Comparison of ENCODE assay signal across 8 mouse cellular contexts in the genomic region with DNA sequence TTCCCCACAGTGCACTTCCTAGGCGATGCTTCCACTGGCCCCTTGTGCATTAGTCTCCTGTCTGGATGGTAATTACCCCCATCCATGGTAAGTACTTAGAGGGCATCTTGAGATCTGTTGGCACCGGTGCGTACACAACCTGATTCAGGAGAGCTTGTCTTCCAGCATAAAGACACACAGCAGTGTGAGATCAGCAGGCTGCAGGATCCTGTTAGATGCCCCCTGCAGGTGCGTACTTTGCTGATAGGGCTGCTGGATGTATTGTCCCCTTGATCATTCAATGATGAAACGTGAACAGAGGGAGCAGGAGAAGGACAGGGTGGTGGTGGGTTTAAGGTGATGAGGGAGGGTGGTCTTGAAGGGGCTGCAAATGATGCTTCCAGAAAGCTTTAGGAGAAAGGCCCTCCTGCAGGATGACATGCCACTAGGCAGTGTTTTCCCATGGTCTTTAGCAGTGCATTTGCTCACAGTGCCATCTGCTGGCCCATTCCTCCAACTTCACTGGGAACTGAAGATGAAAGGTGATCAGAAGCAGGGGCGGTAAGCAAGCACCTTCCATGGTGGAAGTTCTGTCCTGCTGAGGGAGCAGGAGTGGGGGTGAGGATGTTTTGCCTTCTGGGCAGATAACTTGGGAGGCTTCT.
DNase-seq lines count a peak whose midpoint lies in the region; ATAC-seq and TF ChIP-seq lines count a peak whose summit lies in the region.
"Not testable (repeated sequence)": the region's sequence is repeated elsewhere in the genome, so short reads cannot be mapped to it uniquely, and the experiment has no call there.

No protein-coding gene starts in this region.

- not testable (repeated sequence) for TF ChIP-seq POLR2A in heart, adult 2 months (IDR thresholded peaks at IDR 0.05; ENCODE audit: insufficient read depth, low read depth, low read length)

- H3K4me3 ChIP-seq in forebrain, embryonic 12.5 days (replicated peaks); heart, adult 2 months; hindbrain, embryonic 16.5 days (ENCODE audit: low read length); kidney, postnatal 0 days (replicated peaks; ENCODE audit: low read depth, low read length); stomach, embryonic 14.5 days (ENCODE audit: low read depth, low read length): not testable (repeated sequence)

- 50% methylated on average over 5 of the region's 6 CpGs for WGBS in forebrain, embryonic 12.5 days
- 62% methylated on average over 5 of the region's 6 CpGs for WGBS in heart, adult 2 months
- WGBS in hindbrain, embryonic 16.5 days, result 51% methylated on average over 5 of the region's 6 CpGs
- WGBS in kidney, postnatal 0 days, result 51% methylated on average over 5 of the region's 6 CpGs
- WGBS in stomach, embryonic 14.5 days, result 58% methylated on average over 5 of the region's 6 CpGs

- TF ChIP-seq CTCF in Patski (IDR thresholded peaks at IDR 0.05), result not testable (repeated sequence)
- peak; percentile 14; the same call in 1 of the 2 replicates for TF ChIP-seq CTCF in heart, adult 2 months (IDR thresholded peaks at IDR 0.05)
- peak; percentile 32 for TF ChIP-seq CTCF in kidney, postnatal 0 days (IDR thresholded peaks at IDR 0.05; ENCODE audit: low read depth)

- not testable (repeated sequence) for DNase-seq in Patski (ENCODE audit: low read depth, low spot score); heart, adult 2 months; kidney, postnatal 0 days (ENCODE audit: low spot score)

- H3K79me2 ChIP-seq in heart, adult 2 months (replicated peaks; ENCODE audit: control insufficient read depth, insufficient read depth, low read length), result not testable (repeated sequence)

- not testable (repeated sequence) for TF ChIP-seq EP300 in heart, adult 2 months (IDR thresholded peaks at IDR 0.05; ENCODE audit: insufficient read depth, low read depth, low read length)

- not testable (repeated sequence) for H3K36me3 ChIP-seq in forebrain, embryonic 12.5 days (replicated peaks); heart, adult 2 months (ENCODE audit: control insufficient read depth, insufficient read depth, low read length); hindbrain, embryonic 16.5 days (ENCODE audit: control insufficient read depth, insufficient read depth, low read length); kidney, postnatal 0 days (ENCODE audit: insufficient read depth, low read length); stomach, embryonic 14.5 days (ENCODE audit: control insufficient read depth, insufficient read depth, low read length)

- CTCF ChIA-PET in Patski (lab: Charles Lee), result not testable (repeated sequence)

- not testable (repeated sequence) for H3K9me3 ChIP-seq in forebrain, embryonic 12.5 days; hindbrain, embryonic 16.5 days (ENCODE audit: control insufficient read depth, low read length); kidney, postnatal 0 days (replicated peaks; ENCODE audit: low read length); stomach, embryonic 14.5 days (ENCODE audit: control insufficient read depth, low read depth, low read length)

- H3K27ac ChIP-seq in forebrain, embryonic 12.5 days; heart, adult 2 months; hindbrain, embryonic 16.5 days (ENCODE audit: low read depth, low read length); kidney, postnatal 0 days; stomach, embryonic 14.5 days (ENCODE audit: low read length): not testable (repeated sequence)

- in situ Hi-C loops in Patski (cut with MboI; ENCODE audit: low pct_unique_long_range_greater_than_20kb), result loop anchor here (10.0 kb wide), 2 partner anchors 95 to 1615 kb away; partner anchors contain the start of gene Tmem185a

- H3K4me2 ChIP-seq in forebrain, embryonic 12.5 days; hindbrain, embryonic 16.5 days (ENCODE audit: low read length); kidney, postnatal 0 days (ENCODE audit: low read length); stomach, embryonic 14.5 days (replicated peaks; ENCODE audit: low read depth, low read length): not testable (repeated sequence)

- H3K4me1 ChIP-seq in forebrain, embryonic 12.5 days; heart, adult 2 months (ENCODE audit: control insufficient read depth, insufficient read depth, low read length); hindbrain, embryonic 16.5 days (ENCODE audit: control insufficient read depth, insufficient read depth, low read depth, low read length); kidney, postnatal 0 days (replicated peaks; ENCODE audit: insufficient read depth, low read length); stomach, embryonic 14.5 days (ENCODE audit: control insufficient read depth, insufficient read depth, low read length): not testable (repeated sequence)

- peak; percentile 79 for ATAC-seq in Patski
- ATAC-seq in forebrain, embryonic 12.5 days (ENCODE audit: low FRiP score), result peak; percentile 55; the same call in 1 of the 2 replicates
- ATAC-seq in hindbrain, embryonic 16.5 days, result peak; percentile 83
- peak; percentile 21; the same call in 1 of the 2 replicates for ATAC-seq in kidney, postnatal 0 days (replicated peaks; ENCODE audit: low FRiP score, low read depth)
- peak; percentile 89 for ATAC-seq in megakaryocyte progenitor cell, adult 5-6 weeks (replicated peaks; ENCODE audit: poor library complexity)
- ATAC-seq in monocyte, adult 5-6 weeks (replicated peaks; ENCODE audit: insufficient number of reproducible peaks, low FRiP score, low TSS enrichment, poor library complexity, severe bottlenecking), result peak; percentile 47; the same call in 1 of the 2 replicates
- ATAC-seq in stomach, embryonic 14.5 days (ENCODE audit: insufficient number of reproducible peaks, insufficient read depth, low FRiP score, low read depth), result peak; percentile 53; the same call in 1 of the 2 replicates

- intact Hi-C loops in heart, adult 2 months (cut with DNase I), result loop anchor here (5.0 kb wide), 1 partner anchor 192 kb away; no protein-coding TSS in a partner anchor

- not testable (repeated sequence) for H3K9ac ChIP-seq in forebrain, embryonic 12.5 days; heart, adult 2 months (ENCODE audit: low read depth, low read length); hindbrain, embryonic 16.5 days (ENCODE audit: low read depth, low read length); kidney, postnatal 0 days (ENCODE audit: low read depth, low read length); stomach, embryonic 14.5 days (replicated peaks; ENCODE audit: low read depth, low read length)

- POLR2A ChIA-PET in Patski (lab: Charles Lee), result not testable (repeated sequence)

- H3K27me3 ChIP-seq in Patski, result peaks cover 17% of the 10 kb centered on the region
- H3K27me3 ChIP-seq in forebrain, embryonic 12.5 days; heart, adult 2 months (ENCODE audit: control insufficient read depth, insufficient read depth, low read length); hindbrain, embryonic 16.5 days (replicated peaks; ENCODE audit: control insufficient read depth, insufficient read depth, low read length); kidney, postnatal 0 days (ENCODE audit: insufficient read depth, low read length); stomach, embryonic 14.5 days (ENCODE audit: control insufficient read depth, insufficient read depth, low read length): not testable (repeated sequence)

Comparison
In these comparisons a context has a peak if more than half of its experiments do, and no peak if none do; other contexts are left out.
1. ATAC-seq: peak in every context shown above with its lines; median percentile 89 in megakaryocyte progenitor cell, adult 5-6 weeks; 83 in hindbrain, embryonic 16.5 days; 79 in Patski; 55 in forebrain, embryonic 12.5 days; 53 in stomach, embryonic 14.5 days; 47 in monocyte, adult 5-6 weeks; 21 in kidney, postnatal 0 days.